Mouse (Mus musculus): Measurements from ENCODE around the gene Grpr.

Grpr gene

GRCm38 (mm10) chrX:163549666-163550065, at the start of gene Grpr:
Gene Grpr, minus strand, starts transcription at chrX:163549677.
- peak; percentile 8 for DNase-seq

- DNase-seq = no peak
Observed at GRCm38 (mm10) chrX:163560521-163560920, 11.0 kb upstream of the Grpr start.

GRCm38 (mm10) chrX:163547042-163547441, 2.4 kb downstream of the Grpr start:
- DNase-seq = no peak

- no peak for DNase-seq
Observed at GRCm38 (mm10) chrX:163532836-163533235, 16.6 kb downstream of the Grpr start.

- no peak for DNase-seq
Observed at GRCm38 (mm10) chrX:163518963-163519541, 30.4 kb downstream of the Grpr start.

- DNase-seq = no peak
Observed at GRCm38 (mm10) chrX:163511766-163512165, 37.7 kb downstream of the Grpr start.

GRCm38 (mm10) chrX:163502088-163502487, 47.4 kb downstream of the Grpr start:
- no peak for DNase-seq

Measured in cerebellum, adult 8-10 months (tissue).